Mouse (Mus musculus) cortical plate, adult 2 months (tissue): ENCODE results near the gene Tspear.

ENCODE experiments used
- CTCF ChIP-seq: fragments of 200-500 bp; IDR thresholded peaks from 2 replicates; pipeline ENCODE4 v1.5.1; 2011; ENCODE audit warnings: mild to moderate bottlenecking, control low read depth, low read length; ENCODE audit not compliant: insufficient read depth; ENCODE audit errors: extremely low read depth
- POLR2A ChIP-seq: fragments of 200-500 bp; IDR thresholded peaks from 2 replicates; pipeline ENCODE4 v1.6.1; 2011; ENCODE audit warnings: mild to moderate bottlenecking, low read length, control low read depth; ENCODE audit not compliant: insufficient read depth; ENCODE audit errors: extremely low read depth

DNA sequence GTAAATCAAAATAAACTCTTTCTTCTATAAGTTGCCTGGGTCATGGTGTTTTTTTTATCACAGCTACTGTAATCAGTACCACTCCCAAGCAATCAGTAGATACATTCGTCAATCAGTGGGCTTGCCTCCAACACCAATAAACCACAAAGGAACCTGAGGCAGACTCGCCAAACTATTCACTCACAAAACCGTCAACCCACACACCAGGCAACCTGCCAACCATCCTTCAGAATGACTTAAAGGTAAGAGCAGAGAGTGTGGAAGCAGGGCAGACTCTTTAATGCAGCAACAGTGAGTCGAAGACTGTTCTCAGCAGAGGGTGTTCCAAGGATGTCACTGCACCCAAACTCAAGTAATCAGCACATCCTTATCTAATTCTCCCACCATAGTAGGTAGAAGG lies 236.3 kb downstream of the Tspear start:
- TF ChIP-seq CTCF (no peak), POLR2A (no peak)
